Mouse (Mus musculus) gastrocnemius, postnatal 25 days (tissue): Measurements from ENCODE around the gene Lamb1. TPM values are rescaled to one million over a fixed set of nuclear protein-coding genes. Genes with fewer than 3 reads are reported as not detected.

Experiments used
- DNase-seq: peaks from one replicate; pipeline ENCODE4 v3.0.0; 2022
- total RNA-seq, 2 experiments: library from RNA; stranded (reverse); gene quantifications; 1 replicate in 1 of 2; 2 replicates in 1 of 2; pipeline ENCODE4 v1.2.3; 2021

Gene Lamb1
- total RNA-seq, 2 experiments from 2014 or later, result 31.7 to 32.2 TPM

DNA sequence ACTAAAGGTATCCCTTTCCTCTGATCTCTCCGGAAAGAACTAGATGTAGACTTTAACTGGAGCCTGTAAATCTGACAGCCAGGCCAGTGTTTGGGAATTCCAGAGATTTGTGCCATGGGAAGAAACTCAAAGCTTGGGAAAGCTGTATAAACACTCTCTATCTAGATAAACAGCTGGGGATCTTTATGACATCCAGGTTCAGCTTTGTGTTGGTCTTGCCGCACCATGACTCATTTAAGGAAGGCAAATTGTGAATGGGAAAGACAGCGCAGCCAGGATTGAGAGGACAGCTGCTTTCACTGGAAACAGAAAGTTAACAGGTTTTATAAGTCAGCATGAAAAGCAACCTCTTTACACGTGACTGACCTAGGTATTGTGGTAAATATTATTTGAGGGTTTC, 12.8 kb upstream of the Lamb1 start:
- DNase-seq, result no peak

GRCm38 (mm10) chr12:31254978-31255377, 10.1 kb upstream of the Lamb1 start:
- no peak for DNase-seq

GRCm38 (mm10) chr12:31256121-31256903, 8.7 kb upstream of the Lamb1 start:
- DNase-seq, result no peak

DNA sequence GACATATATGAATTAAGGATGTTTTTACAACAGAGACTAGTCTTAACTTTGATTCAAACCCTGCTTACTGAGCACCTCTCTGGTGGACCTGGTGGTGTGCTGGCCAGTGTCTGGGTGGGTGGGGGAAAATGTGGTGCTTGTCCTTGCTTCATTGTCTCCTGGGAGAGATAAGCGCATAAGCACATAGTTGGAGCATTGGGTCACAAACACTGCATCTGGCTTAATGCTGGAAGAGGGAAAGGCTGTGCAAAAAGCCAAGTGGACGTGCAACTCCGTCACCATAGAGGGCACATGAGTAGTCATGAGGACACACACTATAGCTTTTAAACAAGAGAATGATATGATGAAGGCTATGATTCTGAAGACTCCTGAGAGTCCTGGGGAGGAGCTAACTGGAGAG, 3.2 kb upstream of the Lamb1 start:
- DNase-seq, result peak; percentile 18

DNA sequence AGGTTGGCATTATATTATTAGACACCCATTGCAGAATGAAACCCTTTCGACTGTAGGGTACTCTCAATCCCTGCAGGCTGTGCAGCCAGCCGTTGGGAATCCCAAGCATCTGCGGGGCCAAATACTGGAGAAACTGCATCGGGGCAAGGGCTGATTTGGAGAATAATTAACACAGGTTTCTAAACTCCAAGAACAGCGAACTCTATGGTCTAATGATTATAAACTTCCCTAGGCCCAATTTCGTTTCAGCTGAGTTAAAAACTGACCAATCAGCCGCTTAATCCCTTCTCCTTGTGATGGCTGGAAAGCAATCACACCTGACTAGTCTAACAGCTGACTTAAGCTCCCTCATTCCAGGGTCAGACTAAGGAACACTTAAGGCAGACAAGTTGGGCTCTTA, 1.1 kb upstream of the Lamb1 start:
- no peak for DNase-seq

GRCm38 (mm10) chr12:31265722-31266431, 843 bp downstream of the Lamb1 start:
- no peak for DNase-seq

DNA sequence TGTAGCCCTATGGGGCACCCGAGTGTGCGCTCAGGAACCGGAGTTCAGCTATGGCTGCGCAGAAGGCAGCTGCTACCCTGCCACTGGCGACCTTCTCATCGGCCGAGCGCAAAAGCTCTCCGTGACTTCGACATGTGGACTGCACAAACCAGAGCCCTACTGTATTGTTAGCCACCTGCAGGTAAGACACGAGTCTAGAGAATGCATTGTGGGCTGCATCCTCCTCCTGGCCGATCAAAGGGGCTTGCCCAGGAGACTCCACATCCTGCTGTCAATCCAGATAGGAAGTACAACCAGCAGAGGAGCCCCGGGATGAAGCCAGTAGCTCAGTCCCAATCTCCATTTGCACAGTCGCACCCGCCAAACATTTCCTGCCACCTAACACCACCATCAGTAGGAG, 1.7 kb downstream of the Lamb1 start:
- peak; percentile 12 for DNase-seq

- DNase-seq, result no peak
Observed at GRCm38 (mm10) chr12:31267363-31267762, 2.3 kb downstream of the Lamb1 start.

DNA sequence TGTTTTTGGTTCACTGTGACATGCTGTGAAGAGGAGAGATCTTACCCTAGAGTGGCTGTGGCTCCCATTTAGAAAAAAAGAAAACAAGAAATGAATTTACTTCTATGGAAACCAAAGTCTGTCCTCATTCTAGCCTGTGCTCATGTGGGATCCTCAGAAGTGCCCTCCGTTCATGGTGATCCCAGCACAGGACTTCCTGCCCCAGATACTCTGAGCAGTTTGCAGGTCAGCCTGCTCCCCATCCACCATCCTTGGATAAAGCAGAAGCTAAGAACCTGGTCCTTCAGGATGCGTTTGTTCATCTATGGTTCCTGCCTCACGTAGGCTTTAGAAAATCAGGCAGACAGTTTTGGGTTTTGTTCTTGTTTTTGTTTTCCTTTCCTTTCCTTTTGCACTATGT, 3.3 kb downstream of the Lamb1 start:
- DNase-seq, result no peak

GRCm38 (mm10) chr12:31269020-31269597, 4.1 kb downstream of the Lamb1 start:
- no peak for DNase-seq

GRCm38 (mm10) chr12:31270361-31270760, 5.3 kb downstream of the Lamb1 start:
- DNase-seq, result no peak

DNA sequence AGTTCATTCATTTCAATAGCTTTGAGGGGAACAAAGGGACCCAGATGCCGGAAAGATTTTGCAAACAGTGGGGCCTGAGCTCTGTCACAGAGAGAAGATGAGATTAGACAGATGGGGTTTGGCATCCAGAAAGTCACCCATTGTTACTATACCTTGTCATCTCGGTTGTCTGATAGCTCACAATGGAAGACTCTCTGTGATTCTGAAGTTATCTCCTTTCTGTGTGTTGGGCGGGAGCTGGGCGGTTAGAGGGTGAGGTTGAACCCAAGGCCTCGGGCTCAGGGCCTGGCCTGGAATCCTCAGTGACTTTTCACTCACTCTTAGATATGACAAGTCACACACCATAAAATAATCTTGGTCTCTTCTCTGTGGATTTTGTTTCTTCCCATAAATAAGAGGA, 5.7 kb downstream of the Lamb1 start:
- DNase-seq, result no peak

- no peak for DNase-seq
Observed at GRCm38 (mm10) chr12:31271361-31272011, 6.5 kb downstream of the Lamb1 start.

- no peak for DNase-seq
Observed at GRCm38 (mm10) chr12:31272012-31272735, 7.1 kb downstream of the Lamb1 start.

DNA sequence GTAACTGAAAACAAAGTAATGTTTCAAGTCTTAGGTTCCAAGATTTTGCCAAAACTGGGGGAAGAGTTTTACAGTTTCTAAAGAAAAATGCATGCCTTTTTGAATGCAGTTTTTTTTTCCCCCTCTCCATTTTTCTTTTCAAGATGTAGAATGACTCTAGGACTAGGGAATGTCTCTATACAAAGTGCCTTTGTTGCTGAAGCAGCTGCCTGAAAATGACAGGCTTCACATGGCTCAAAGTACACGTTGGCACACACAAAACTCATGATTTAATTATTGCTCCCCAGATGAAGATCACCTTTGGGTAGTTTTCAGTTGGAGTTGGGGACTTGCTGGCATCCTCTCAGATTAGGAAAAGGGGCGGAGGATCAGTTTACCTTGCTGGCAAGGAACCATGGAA, 7.8 kb downstream of the Lamb1 start:
- no peak for DNase-seq

DNA sequence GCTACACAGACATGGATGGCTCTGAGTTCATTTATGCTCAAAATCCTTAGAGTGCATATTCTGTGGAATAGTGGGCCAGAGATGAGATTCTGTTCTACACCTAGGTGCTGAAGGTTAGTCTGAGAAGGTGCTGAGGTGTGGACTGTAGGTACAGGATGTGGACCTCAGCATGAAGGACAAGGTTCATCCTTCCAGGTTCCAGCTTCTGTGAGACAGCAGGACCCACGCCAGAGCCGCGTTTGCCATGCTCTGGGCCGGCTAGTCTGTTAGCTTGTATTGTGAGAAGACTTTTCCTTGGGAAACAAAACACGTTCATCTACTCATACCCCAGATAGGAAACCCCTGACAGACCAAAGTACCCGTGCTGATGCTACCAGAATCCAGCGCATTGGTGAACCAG, 8.6 kb downstream of the Lamb1 start:
- DNase-seq, result no peak

DNA sequence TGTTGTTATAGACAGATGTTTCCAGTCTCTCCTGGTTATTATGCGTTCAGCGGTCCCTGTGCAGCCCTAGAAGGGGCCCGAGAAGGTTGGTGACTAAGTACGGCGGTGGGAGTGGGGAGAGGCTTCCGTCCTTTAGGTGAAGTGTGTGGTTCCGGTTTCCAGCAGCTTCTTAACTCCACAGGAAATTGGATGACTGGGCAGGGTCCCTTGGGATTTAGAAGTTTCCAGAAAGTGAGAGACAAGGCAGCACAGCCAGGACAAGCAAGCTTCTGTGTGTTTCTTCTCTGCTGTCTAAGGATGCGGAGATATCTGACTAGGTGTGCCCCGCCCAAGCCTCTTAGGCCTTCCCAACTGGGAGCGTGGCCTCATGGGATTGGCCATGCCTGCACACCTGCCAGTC, 10.4 kb downstream of the Lamb1 start:
- no peak for DNase-seq

DNA sequence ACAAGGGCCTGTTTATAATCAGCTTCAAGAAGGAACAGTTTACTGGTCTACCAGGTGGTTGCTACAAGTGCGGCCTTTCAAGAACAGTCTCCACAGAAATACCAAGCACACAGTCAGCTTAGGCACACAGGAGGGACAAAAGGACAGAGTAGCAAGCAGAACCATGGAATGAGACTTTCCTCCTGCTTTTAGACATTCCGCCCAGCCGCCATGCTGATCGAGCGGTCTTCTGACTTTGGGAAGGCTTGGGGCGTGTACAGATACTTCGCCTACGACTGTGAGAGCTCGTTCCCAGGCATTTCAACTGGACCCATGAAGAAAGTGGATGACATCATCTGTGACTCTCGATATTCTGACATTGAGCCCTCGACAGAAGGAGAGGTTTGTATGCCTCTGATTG, 13.2 kb downstream of the Lamb1 start:
- no peak for DNase-seq

DNA sequence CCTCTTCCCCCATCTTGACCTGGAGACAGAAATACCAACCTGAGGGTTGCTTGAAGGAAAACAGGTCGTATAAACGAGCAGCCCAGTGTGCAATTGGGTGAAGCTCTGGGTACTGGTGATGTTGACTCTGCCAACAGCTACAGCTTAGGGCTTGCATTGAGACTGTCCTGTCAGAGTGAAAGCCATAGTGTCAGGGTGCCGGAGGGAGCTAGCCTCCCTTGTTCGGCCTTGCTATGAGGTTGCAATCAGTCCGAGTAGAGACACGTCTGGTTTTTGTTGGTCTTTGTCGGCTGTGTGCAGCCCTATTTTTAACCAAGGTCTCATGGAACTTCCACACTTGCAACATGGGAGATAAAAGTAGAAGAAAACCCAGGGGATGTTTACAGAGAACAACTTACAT, 15.3 kb downstream of the Lamb1 start:
- DNase-seq, result no peak

- no peak for DNase-seq
Observed at GRCm38 (mm10) chr12:31281100-31281591, 16.1 kb downstream of the Lamb1 start.

DNA sequence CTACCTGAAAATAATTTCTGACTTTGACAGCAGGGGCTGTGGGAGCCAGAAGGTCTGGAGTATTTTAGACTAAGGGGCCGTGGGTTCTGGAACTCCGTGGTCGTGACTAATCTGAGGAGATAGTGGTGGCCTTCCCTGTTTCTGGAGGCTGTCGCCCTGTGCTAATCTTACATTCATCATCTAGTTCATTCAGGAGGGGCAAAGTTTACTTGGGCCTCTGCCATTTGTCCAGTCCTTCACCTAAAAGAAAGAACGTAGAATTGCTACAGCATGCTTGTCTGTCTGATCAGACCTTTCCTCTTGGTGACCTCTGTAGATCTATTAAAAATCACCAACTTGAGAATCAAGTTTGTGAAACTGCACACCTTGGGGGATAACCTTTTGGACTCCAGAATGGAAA, 17.2 kb downstream of the Lamb1 start:
- no peak for DNase-seq

DNA sequence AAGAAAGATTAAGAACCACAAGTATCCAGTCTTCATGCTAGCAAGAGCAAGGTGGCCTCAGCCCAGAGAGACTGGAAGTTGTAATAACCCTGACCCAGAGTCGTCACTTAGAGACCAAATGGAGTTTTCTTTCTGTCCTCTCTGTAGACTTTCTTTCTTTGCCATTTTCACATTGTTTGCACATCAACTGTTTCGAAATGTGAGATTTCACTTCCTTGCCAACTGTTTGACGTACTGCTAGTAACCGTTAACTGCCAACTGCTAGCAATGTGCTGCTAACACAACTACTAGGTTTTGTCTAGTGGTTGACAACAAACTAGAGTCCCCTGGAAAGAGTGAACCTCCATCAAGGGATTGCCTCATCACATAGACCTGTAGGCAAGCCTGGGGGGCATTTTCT, 18.1 kb downstream of the Lamb1 start:
- DNase-seq, result no peak
